Mouse (Mus musculus) intestine, embryonic 15.5 days (tissue): Measurements from ENCODE around the gene Psmb2. TPM values are rescaled to one million over a fixed set of nuclear protein-coding genes. Genes with fewer than 3 reads are reported as not detected.

Source experiments
- ATAC-seq: fragments of 200-750 bp; cut with Nextera tagmentation; 2 replicates; pipeline ENCODE4 v1.8.0; 2017; ENCODE audit warnings: moderate TSS enrichment, moderate library complexity
- H3K27ac ChIP-seq: fragments of 300-500 bp; sonication (generic); 2 replicates; pipeline ENCODE4 v1.5.1; 2015; ENCODE audit warnings: mild to moderate bottlenecking, inconsistent platforms
- H3K27me3 ChIP-seq: fragments of 300-500 bp; sonication (generic); replicated peaks from 2 replicates; pipeline ENCODE4 v1.6.1; 2015; ENCODE audit warnings: inconsistent platforms
- H3K36me3 ChIP-seq: fragments of 300-500 bp; sonication (generic); 2 replicates; pipeline ENCODE4 v1.6.1; 2015; ENCODE audit warnings: inconsistent platforms
- H3K4me1 ChIP-seq: fragments of 300-500 bp; sonication (generic); replicated peaks from 2 replicates; pipeline ENCODE4 v1.6.1; 2015; ENCODE audit warnings: inconsistent platforms
- H3K4me2 ChIP-seq: fragments of 300-500 bp; sonication (generic); replicated peaks from 2 replicates; pipeline ENCODE4 v1.6.1; 2015; ENCODE audit warnings: mild to moderate bottlenecking, inconsistent platforms
- H3K4me3 ChIP-seq: fragments of 300-500 bp; sonication (generic); replicated peaks from 2 replicates; pipeline ENCODE4 v1.5.1; 2015; ENCODE audit warnings: inconsistent platforms
- H3K9ac ChIP-seq: fragments of 300-500 bp; sonication (generic); 2 replicates; pipeline ENCODE4 v1.6.1; 2015; ENCODE audit warnings: inconsistent platforms
- H3K9me3 ChIP-seq: fragments of 300-500 bp; sonication (generic); 2 replicates; pipeline ENCODE4 v1.6.1; 2016; ENCODE audit warnings: inconsistent platforms
- WGBS: fragments of 180-500 bp; shearing (Covaris S2); methylation state at CpG from one replicate; pipeline ENCODE4 v1.1.7; 2015; 5-methylcytosine and 5-hydroxymethylcytosine counted together
- polyA plus RNA-seq: library from polyadenylated mRNA; unstranded; fragments of >200 nt; fragmentation: Nextera tagmentation; extraction: Ambion mirVana; gene quantifications from 2 replicates; pipeline ENCODE4 v1.2.1, GENCODE M21; 2015

The Psmb2 gene
- polyA plus RNA-seq, 1 experiment from 2014 or later, result 500 TPM

GRCm38 (mm10) chr4:126734700-126735381 is 57.4 kb downstream of the Psmb2 start:
- peaks cover 21% of the 10 kb centered on the region for H3K4me1 ChIP-seq
- peaks cover 93% of the 10 kb centered on the region for H3K27me3 ChIP-seq
- H3K27ac ChIP-seq, result no peak overlapping the region
- no peak overlapping the region for H3K9ac ChIP-seq
- ATAC-seq, result no peak
- peak overlapping the region; percentile 65 for H3K4me2 ChIP-seq
- no peaks in the 10 kb centered on the region for H3K9me3 ChIP-seq
- 3% methylated on average over 50 of the region's 51 CpGs for WGBS
- peak overlapping the region; percentile 34 for H3K4me3 ChIP-seq
- no peaks in the 10 kb centered on the region for H3K36me3 ChIP-seq

DNA sequence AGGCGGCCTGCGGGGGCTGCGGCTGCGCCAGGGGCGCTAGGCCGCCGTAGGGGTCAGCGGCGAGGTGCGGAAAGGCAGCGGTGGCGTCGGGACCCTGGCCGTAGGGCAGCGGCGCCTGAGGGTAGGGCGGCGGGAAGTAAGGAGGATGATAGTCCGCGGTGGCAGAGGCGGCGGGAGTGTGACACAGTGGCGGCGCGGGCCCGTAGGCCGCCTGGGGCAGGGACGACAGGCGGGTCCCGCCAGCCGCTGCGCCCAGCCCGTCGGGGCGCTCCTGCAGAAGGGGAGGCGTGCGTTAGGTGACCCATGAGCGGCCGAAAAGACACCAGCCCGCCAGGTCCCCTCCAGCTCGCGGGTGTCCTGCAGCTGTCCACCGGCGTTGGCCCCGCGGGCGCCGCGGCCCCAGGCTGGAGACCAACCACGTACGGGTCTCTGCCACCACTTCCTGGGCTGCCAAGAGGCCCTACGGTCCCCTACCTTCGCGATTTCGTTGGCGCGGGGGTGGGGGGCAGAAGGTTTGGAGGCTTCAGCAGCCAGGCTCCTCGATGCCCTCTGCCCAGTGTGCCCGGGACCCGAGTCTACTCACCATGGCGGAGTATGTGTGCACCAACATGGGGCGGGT is 58.1 kb downstream of the Psmb2 start:
- ATAC-seq, result peak; percentile 31
- Histone ChIP-seq H3K4me1 (peaks cover 21% of the 10 kb centered on the region), H3K9me3 (no peaks in the 10 kb centered on the region), H3K4me2 (peak overlapping the region; percentile 65), H3K9ac (peak overlapping the region; percentile 36; the same call in 1 of the 2 replicates), H3K27me3 (peaks cover 87% of the 10 kb centered on the region), H3K27ac (no peak overlapping the region), H3K36me3 (no peaks in the 10 kb centered on the region), H3K4me3 (peak overlapping the region; percentile 34)
- 2% methylated on average over 58 of the region's 62 CpGs for WGBS

DNA sequence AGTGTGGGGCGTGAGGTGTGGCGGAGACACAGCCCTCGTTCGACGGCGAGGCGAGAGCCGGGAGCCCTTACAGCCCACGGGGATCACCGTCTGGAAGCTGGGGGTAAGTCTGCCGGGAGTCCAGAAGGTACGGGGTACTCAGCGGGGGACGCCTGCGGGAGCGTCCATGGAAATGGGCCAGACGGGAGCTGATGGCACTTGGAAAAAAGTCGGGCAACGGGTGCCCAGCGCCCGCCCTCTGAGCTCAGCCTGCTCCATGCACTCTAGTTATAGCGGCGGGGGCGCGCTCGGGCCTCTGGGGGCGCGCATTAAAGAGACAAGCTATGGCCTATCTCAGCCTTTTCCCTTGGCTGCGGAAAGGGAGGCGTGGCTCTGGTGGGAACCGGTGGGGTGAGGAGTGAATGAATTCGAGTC is 58.6 kb downstream of the Psmb2 start, which contains the start of gene Tfap2e:
TSS of gene Tfap2e (minus strand) at position 240 of the 414 bp plus-strand sequence.
- peaks cover 21% of the 10 kb centered on the region for H3K4me1 ChIP-seq
- peak within 1 kb of the TSS; percentile 65 for H3K4me2 ChIP-seq
- peak within 1 kb of the TSS; percentile 34 for H3K4me3 ChIP-seq
- 2% methylated on average over 32 of the region's 32 CpGs for WGBS
- peak; percentile 68 for ATAC-seq
- no peaks in the 10 kb centered on the region for H3K9me3 ChIP-seq
- H3K27me3 ChIP-seq, result peaks cover 82% of the 10 kb centered on the region
- H3K9ac ChIP-seq, result peak within 1 kb of the TSS; percentile 36; the same call in 1 of the 2 replicates
- no peak within 1 kb of the TSS for H3K27ac ChIP-seq
- no peaks in the 10 kb centered on the region for H3K36me3 ChIP-seq

DNA sequence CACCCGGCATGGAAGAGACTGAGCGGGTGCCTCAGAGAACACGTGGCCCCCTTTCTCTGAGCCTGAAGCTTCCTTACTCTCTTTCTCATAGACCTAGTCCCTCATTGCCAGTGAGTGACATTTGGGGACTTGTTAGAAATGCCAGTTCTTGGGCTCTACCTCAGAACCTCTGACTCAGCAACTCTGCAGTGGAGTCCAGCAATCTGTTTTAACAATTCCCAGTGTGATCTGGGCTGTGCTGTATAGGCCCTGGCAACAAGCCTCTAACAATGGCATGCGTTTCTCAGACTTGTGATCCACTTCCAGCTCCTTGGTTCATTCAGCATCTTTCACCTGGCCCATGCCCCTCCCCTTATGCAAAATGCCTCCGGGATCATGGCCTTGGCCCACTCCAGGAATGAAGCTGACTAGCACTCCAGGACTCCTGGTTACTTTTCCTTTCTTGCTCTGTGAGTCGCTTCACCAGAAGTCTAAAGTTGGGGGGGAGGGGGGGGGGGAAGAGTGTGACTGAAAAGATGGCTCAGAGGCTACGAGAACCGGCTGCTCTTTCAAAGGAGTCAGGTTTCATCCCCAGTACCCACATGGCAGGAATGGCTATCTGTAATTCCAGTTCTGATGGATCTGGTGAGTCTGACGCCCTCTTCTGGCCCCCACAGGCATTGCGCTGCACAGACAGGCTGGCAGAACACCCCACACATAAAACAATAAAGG is 62.7 kb downstream of the Psmb2 start:
- no peak for ATAC-seq
- no peak overlapping the region for H3K4me3 ChIP-seq
- H3K27ac ChIP-seq, result no peak overlapping the region
- H3K4me1 ChIP-seq, result peaks cover 13% of the 10 kb centered on the region
- 26% methylated on average over 10 of the region's 10 CpGs for WGBS
- H3K9me3 ChIP-seq, result no peaks in the 10 kb centered on the region
- peaks cover 42% of the 10 kb centered on the region for H3K27me3 ChIP-seq
- H3K4me2 ChIP-seq, result no peak overlapping the region
- H3K36me3 ChIP-seq, result peaks cover 12% of the 10 kb centered on the region; the same call in 1 of the 2 replicates
- no peak overlapping the region for H3K9ac ChIP-seq

- H3K4me1 ChIP-seq, result no peaks in the 10 kb centered on the region
- peaks cover 17% of the 10 kb centered on the region for H3K36me3 ChIP-seq
- H3K4me2 ChIP-seq, result no peak overlapping the region; the same call in 1 of the 2 replicates
- 3% methylated on average over 12 of the region's 12 CpGs for WGBS
- no peak overlapping the region for H3K9ac ChIP-seq
- peak; percentile 54; the same call in 1 of the 2 replicates for ATAC-seq
- no peak overlapping the region for H3K4me3 ChIP-seq
- H3K9me3 ChIP-seq, result no peaks in the 10 kb centered on the region
- no peak overlapping the region for H3K27ac ChIP-seq
- peaks cover 29% of the 10 kb centered on the region for H3K27me3 ChIP-seq
Observed at GRCm38 (mm10) chr4:126741448-126741847, 64.0 kb downstream of the Psmb2 start.

DNA sequence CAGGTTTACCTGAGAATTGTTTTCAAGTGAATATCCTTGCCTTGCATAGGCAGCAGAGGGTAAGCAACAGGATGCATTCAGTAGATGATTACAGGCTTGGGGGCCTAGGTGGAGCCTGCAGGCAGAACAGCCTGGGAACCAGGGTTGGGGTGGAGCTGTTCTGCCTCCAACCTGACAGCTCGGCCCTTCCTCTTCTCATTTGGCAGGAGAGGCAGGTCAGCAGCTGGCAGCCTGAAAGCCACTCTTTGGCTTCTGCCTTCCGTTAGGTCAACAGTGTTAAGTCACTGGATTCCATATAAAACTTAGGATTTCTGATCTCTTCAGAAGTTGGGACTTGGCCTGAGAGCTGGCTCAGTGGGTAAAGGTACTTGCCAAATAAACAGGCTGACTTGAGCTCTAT is 65.5 kb downstream of the Psmb2 start:
- Histone ChIP-seq H3K4me2 (no peak overlapping the region), H3K36me3 (peaks cover 25% of the 10 kb centered on the region), H3K4me3 (no peak overlapping the region), H3K4me1 (no peaks in the 10 kb centered on the region), H3K9ac (no peak overlapping the region), H3K27me3 (peaks cover 15% of the 10 kb centered on the region), H3K27ac (no peak overlapping the region), H3K9me3 (no peaks in the 10 kb centered on the region)
- ATAC-seq, result no peak
- WGBS, result 63% methylated on average over 2 of the region's 2 CpGs

DNA sequence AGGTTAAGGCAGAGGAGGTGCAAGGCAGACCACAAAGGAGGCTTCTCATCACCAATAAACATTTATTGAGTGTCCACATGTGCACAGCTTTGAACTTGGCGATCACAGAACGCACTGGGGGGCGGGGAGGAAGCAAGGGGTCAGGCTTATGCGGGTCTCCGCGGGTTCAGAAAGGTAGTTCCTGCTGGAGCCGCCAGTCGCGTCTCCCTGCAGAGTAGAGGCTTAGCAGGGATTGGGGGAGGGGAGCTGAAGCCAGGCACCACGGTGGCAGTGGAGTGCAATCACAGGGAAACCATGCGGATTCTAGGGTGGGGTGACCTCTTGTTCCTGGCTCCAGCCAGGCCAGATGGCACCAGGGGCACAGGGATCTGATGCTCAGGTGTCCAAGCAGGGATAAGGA is 66.3 kb downstream of the Psmb2 start:
- Histone ChIP-seq H3K4me3 (no peak overlapping the region), H3K27ac (no peak overlapping the region), H3K4me2 (no peak overlapping the region), H3K27me3 (peaks cover 7% of the 10 kb centered on the region), H3K9ac (no peak overlapping the region), H3K36me3 (peaks cover 30% of the 10 kb centered on the region), H3K9me3 (no peaks in the 10 kb centered on the region), H3K4me1 (no peaks in the 10 kb centered on the region)
- ATAC-seq, result no peak
- WGBS, result 25% methylated on average over 11 of the region's 11 CpGs

DNA sequence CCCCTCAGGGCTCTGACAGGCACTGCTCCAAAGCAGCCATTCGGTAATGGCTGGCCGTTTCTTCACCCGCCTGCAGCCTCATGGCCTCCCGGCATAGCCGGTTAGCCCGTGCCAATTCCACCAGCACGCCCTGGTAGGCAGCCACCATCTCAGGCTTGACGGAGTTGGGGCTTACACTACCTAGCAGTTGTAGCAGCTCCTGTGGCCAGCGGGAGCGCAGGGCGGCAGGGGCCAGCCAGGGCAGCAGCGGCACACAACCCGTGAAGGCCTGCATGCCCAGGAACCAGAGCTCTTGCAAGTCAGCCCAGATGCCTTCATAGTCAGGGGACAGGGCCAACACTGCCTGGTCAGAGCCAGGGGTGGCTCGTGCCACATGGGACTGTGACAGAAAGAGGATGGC is 67.4 kb downstream of the Psmb2 start:
- ATAC-seq, result no peak
- Histone ChIP-seq H3K27ac (no peak overlapping the region), H3K27me3 (no peaks in the 10 kb centered on the region), H3K4me1 (peaks cover 2% of the 10 kb centered on the region; the same call in 1 of the 2 replicates), H3K9ac (no peak overlapping the region), H3K36me3 (peaks cover 30% of the 10 kb centered on the region), H3K4me2 (no peak overlapping the region), H3K4me3 (no peak overlapping the region), H3K9me3 (no peaks in the 10 kb centered on the region)
- 96% methylated on average over 14 of the region's 14 CpGs for WGBS

GRCm38 (mm10) chr4:126745506-126746193 is 68.2 kb downstream of the Psmb2 start:
- Histone ChIP-seq H3K9me3 (no peaks in the 10 kb centered on the region), H3K4me2 (no peak overlapping the region), H3K4me1 (peaks cover 9% of the 10 kb centered on the region), H3K27me3 (no peaks in the 10 kb centered on the region), H3K4me3 (no peak overlapping the region), H3K9ac (no peak overlapping the region), H3K27ac (no peak overlapping the region), H3K36me3 (peaks cover 30% of the 10 kb centered on the region)
- no peak for ATAC-seq
- WGBS, result 43% methylated on average over 13 of the region's 13 CpGs

DNA sequence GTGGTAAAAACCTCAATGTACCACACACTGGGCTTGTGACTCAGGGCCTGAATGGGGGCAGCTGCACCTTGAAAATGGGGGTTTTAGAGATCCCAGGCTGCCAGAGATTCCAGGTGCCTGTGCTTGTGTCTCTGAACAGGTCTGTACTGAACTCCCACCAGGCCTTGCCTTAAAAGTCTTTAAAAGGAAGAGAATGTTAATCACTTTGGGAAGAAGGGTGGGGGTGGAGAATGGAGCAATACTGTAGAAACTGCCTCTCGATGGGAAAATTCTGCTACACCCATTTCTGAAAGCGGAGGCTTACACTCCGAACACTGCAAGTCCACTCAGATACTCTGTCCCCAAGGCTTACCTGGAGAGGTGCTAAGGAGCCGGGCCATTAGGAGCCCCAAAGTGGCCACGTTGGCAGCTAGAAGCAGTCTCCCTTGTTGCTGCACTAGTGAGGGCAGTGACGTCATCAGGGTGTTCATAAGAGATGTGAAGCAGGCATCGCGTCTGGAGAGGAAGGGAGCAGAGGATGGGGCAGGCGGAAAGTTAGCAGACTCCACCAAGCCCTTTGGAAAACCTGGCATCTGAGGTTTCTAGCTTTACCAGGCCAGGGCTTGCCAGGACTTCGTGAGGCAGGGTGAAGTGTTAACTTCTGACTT is 68.9 kb downstream of the Psmb2 start:
- Histone ChIP-seq H3K27ac (no peak overlapping the region), H3K9ac (no peak overlapping the region), H3K27me3 (no peaks in the 10 kb centered on the region), H3K4me2 (no peak overlapping the region), H3K9me3 (no peaks in the 10 kb centered on the region), H3K4me3 (no peak overlapping the region), H3K4me1 (peaks cover 16% of the 10 kb centered on the region), H3K36me3 (peaks cover 30% of the 10 kb centered on the region)
- ATAC-seq, result no peak
- 76% methylated on average over 10 of the region's 10 CpGs for WGBS

DNA sequence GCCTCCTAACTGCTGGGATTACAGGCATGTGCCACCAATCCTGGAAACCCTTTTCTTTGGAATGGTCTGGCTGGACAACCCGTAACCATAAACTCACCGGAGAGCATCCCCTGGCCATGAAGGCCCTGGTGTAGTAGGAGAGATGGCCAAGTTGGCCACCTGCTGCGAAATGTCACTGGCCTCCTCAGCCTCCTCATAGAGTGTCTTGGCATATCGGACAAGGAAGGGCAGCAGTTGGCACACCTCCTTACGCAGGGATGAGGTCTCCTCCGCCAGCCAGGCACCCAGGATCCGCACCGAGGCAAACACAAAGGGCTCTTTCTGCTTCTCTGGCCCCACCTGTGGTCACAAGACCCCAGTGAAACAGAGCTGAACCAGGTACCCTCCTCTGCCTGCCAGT is 71.0 kb downstream of the Psmb2 start:
- Histone ChIP-seq H3K9me3 (no peaks in the 10 kb centered on the region), H3K9ac (no peak overlapping the region), H3K4me1 (peaks cover 28% of the 10 kb centered on the region), H3K27ac (no peak overlapping the region), H3K36me3 (peaks cover 30% of the 10 kb centered on the region), H3K27me3 (no peaks in the 10 kb centered on the region), H3K4me2 (no peak overlapping the region), H3K4me3 (no peak overlapping the region)
- no peak for ATAC-seq
- WGBS, result 96% methylated on average over 8 of the region's 8 CpGs
